Mouse (Mus musculus): ENCODE data around the gene Mast4.

The Mast4 gene

DNA sequence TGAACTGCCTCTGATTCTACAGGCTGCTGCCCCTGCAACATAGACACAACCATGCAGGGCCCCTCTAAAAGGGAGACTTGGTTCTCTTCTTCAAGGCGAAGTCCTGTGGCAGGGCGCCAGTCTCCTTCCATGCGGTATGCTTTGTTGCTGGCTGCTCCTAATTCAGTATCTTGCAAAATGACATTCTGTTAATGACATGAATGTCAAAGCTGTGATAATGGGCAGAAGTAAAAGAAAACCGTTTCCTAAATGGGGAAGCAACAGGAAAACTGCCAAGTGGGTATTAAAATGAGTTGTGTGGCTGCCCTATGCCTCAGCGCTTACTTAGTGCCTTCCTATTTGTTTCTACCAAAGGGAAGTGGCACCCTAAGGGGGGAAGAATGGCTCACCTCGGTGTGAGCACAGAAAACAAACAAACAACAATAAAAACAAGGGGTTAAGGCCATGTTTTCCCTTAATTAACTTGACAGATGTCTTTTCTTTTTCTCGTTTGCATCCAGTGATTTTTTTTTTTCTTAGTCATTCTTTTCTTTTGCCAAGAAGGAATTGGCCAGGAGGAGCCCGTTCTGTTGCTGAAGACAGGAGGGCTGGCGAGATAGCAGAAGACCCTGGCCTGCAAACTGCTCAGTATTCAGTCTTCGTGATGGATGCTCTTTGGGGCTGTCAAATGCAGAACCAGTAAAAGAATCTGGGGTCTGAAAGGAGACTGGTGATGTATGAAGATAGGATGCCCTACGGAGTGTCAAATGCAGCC, 468.1 kb downstream of the Mast4 start:
- no peak for ATAC-seq (ENCODE audit: low TSS enrichment)

DNA sequence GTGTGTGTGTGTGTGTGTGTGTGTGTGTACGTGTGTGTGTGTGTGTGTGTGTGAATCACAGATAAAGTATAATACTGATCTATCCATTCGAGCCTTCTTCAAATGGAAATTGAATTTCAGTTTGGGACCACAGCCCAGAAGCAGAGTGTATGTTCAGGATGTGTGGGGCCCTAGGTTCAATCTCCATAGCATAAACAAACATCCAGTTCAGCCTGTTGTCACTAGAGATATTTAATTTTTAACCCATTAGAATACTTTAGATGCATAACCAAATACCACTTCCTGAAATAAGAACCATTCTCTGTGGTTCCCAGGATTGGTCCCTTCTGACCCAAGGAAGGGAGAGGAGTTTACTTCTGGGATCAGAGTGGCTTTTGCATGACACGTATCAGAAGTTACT, 468.8 kb downstream of the Mast4 start:
- ATAC-seq (ENCODE audit: low TSS enrichment) = no peak

DNA sequence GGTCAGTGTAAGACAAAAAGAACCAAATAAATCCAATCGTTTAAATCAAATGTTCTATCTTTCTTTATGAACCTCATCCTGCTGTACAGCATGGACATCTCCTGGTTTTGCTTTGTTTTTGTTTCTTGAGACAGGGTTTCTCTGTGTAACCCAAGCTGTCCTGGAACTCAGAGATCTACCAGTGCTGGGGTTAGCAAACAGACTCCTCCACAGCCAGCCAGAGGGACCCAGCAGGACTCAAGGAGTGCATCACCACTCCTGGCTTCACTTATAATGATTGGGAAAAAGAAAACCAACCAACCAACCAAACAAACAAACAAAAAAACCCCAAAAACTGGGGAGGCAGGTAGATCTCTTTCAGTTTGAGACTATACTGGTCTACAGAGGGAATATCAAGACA, 469.5 kb downstream of the Mast4 start:
- no peak for ATAC-seq (ENCODE audit: low TSS enrichment)

DNA sequence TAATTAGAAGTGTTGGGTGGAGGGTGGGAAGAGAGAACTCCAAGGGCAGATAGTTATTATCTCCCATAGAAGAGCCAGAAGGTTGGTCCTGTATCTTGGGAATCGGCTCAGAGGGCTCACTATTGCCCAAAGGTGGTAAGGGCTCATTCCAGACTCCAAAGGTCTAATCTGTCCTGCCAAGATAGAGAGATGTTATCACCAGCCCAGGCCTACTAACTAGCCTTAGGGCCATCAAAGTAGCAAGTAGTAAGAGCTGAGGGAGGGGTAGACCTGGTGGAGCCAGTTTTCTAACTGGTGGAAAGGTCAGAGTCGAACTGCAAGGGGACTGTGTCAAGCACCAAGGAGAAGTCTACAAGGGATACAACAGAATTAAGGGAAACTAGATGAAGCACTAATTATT, 470.2 kb downstream of the Mast4 start:
- ATAC-seq (ENCODE audit: low TSS enrichment) = no peak

DNA sequence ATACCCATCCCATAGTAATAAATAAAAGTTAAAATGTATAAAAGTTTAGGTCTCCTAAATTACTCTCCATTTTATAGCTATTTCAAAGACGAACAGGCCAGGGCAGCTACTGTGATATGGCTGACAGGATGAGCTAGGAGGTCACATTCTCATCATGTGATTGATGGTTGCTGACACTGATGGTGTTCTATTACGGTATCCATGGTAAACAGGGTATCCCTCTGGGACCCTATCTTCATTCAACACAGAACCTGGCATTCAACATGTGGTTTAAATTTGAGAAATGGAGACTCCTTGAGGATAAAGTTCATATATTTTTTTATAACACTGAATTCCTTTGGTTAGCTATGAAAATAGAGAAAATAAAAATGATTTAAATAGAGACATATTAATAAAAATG, 471.3 kb downstream of the Mast4 start:
- no peak for ATAC-seq (ENCODE audit: low TSS enrichment)

DNA sequence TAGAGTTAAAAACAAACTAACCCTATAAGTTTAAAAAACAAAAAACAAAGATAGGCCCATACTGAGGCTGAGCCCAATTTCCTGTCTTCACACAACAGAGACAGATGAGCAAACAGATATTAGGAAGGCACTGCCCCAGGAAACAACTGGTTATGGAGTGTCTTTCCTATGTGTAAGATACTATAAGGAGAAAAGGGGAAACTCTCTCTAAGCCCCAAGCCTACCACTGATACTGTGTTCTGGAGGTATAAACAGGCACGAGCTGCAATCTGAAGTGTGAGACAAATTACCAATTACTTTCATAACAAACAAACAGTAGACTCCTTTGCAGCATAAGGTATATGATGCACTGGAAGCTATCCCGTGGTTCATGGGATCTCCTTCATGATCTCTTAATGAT, 471.9 kb downstream of the Mast4 start:
- ATAC-seq (ENCODE audit: low TSS enrichment) = no peak

DNA sequence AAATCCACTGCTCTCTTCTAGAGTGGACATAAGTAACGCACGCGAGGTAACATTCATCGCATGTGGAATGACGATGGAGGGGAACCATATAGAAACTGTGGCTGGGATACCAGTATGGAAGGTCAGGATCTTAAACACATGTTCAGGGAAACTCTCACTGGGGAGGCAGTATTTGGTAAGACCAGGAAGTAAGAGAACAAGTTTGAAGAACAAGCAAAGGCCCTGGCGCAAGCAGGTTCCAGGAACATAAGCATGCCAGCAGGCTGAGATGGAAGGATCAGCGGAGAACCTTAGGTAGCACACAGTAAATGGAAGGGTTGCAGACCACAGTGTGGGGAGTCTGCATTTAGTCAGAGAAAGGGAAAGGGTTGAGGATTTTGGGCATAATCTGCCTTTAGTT, 473.6 kb downstream of the Mast4 start:
- ATAC-seq (ENCODE audit: low TSS enrichment) = no peak

DNA sequence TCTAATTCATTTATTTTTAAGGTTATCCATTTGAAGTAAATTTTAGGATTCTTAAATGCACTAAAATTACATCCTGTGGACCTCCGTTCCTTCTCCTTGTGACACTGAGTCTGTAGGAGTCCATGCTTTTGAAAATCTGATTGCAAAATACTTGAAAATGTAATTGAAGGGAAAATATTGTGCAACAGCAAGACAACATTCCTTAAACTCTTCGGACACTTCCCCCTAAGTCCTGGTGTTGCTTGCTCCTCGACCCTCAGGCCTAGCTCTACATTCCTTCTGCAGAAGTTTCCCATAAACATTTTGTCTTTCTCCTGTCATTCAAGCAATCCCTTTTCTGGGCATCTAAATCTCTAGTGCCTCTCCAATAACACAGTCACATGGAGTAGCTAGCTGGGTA, 474.2 kb downstream of the Mast4 start:
- no peak for ATAC-seq (ENCODE audit: low TSS enrichment)

DNA sequence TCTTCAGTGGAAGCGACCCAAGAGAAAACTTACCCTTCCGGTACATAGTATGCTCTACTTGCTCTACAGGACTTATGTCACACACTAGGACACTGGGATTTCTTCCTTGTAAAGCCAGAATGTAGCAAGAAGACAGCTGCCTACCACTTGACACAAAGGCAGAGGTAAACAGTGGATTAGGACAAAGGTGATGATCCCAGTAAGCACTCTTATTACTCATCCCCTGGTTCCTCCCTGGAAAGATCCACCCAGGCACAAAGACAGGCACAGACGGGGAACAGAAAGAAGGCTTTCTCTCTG, 476.8 kb downstream of the Mast4 start:
- no peak for ATAC-seq (ENCODE audit: low TSS enrichment)

DNA sequence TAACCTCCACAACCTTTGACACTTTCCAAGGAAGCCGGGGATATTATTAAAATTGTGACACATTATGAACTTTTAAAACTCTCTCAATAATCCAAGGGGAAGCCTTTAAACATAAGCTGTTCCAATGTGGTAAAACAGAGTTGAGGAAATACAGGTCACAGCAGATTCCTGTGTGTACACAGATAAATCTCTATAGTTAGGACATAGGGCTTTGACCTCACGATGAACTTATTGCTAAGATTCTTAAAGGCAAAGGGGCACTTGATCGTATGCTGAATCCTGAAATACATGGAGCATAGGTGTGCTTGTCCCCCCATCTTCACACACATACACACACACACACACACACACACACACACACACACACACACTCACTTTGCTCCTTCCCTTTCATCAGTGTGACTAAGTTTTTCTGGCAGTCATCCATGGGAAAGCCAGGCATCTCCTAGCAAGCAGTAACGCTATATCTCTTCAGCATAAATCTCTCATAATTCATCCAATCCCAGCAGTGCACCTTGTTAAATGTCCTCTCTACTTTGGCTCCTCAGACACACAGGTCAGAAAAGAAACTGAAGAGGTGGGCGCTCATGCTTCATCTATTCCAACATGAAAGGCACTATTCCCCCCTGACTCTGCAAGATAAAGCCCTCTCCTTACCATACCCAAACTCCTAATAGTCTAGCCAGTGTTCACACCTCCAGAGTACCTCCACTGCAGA, 477.3 kb downstream of the Mast4 start:
- no peak; the same call in 1 of the 2 replicates for ATAC-seq (ENCODE audit: low TSS enrichment)

DNA sequence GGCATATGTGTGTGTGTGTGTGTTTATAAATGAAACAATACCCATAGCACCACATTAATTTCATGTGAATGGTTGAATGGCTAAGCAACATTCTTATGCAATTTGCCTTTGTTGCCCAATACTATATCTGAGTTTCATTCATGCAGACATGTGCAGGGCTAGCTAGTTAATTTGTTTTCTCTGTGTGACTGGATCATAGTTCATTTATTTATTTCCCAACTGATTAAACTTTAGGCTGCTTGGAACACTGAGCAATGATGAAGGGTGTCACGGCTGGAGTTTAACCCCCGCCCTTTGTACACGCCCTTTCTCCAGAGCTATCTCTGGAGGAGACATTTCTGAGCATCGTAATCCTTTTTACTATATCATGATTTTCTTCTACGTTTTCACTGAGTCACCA, 481.4 kb downstream of the Mast4 start:
- no peak for ATAC-seq (ENCODE audit: low TSS enrichment)

DNA sequence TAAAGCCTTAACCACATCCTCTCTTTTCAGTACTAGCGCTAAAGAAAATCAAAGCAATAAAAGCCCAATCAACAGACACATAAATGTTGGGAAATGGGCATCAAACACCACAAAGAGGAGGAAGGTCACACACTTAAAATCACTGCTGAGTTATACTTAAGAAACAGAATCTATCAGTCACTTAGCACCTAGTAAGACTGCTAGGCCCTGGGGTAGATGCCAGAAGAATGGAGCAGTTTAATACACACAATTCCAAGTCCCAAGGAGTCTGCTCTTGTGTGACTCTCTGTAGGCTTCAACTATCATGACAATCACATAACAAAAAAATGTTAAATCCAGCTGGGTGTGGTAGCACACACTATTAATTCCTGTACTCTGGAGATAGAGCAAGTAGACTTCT, 483.0 kb downstream of the Mast4 start:
- no peak for ATAC-seq (ENCODE audit: low TSS enrichment)

DNA sequence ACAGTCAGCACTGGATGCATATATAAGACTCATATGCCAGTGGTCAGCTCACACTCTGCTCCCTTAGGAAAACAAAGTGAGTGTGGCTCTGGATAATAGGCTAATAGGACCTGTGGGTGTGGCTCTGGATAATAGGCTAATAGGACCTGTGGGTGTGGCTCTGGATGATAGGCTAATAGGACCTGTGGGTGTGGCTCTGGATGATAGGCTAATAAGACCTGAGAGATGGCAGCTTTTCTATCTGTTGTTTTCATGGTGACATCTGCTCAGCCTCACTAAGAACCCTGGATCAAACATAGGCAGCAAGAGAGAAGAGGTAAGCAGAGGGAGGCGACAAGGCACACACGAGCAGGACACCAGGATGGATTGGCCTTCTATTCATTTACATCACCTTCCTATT, 483.7 kb downstream of the Mast4 start:
- no peak for ATAC-seq (ENCODE audit: low TSS enrichment)

DNA sequence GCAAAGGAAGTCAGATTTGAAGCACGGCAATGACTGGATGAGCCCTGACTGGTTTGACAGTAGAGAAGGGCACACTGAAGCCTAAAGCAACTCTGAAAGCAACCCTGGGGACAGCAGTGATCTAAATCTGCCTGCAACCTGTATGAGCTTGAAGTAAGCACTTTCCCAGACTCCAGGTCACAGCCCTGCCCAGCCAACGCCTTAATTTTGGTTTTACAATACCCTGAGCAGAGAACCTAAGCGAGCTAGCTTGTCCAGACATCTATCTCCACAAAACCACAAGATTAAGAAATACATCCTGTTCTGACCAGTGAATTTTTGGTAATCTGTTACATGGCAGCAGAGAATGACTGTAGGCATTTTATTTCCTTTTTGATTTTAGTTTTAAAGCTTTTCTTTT, 485.2 kb downstream of the Mast4 start:
- ATAC-seq (ENCODE audit: low TSS enrichment) = no peak

DNA sequence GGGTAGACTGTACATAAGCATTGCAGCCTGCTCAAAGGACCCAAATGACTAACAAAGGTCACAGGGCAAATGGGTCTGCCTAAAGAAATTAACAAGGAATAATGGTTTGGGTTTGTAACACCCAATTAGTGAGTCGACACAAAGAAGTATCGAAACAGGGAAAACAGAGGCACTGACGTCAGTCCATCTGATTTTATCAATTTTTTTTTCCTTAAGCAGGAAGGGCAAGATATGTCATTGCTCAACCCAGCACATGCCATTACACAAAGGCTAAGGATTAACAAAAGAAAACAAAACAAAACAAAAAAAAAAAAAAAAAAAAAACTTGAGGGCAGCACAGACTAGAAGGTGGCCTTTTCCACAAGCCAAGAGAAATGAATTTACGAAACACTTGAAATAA, 487.8 kb downstream of the Mast4 start:
- ATAC-seq (ENCODE audit: low TSS enrichment) = no peak

DNA sequence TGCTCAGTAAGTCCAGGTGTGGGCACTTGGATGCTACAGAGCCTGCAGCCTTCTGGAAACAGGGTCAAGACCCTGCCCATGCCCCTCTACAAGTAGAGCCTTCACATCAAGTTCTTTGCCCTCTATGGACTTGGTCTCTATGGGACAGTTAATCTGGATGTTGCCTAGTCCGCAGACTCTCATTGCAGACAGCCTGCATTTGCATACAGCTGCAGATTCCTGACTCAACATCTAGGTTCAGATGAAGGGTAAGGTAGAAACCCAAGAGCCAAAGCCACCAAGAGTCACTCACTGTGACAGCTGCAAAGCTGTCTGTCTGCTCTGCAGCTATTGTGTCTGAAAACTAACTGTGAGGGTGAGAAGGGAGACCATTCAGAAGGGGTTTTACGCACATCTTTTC, 491.6 kb downstream of the Mast4 start:
- ATAC-seq (ENCODE audit: low TSS enrichment) = no peak

DNA sequence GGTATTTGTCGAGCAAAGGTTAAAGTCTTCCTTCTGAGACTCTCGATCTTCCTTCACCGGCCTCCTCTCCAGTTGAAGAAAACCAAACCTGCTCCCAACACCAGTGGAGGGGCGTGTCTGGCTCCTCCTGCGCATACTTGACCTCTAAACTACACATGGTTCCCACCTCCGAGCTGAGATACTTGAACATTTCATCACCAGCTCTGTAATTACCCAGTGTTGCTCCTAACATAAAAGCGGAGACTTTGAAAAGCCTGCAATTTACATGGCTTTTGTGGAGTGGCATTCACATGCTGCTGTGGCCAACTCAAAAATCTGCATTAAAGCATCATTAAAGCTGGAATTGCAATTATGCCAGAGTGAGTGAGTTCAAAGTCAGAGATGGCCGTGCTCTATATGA, 492.1 kb downstream of the Mast4 start:
- ATAC-seq (ENCODE audit: low TSS enrichment) = no peak

DNA sequence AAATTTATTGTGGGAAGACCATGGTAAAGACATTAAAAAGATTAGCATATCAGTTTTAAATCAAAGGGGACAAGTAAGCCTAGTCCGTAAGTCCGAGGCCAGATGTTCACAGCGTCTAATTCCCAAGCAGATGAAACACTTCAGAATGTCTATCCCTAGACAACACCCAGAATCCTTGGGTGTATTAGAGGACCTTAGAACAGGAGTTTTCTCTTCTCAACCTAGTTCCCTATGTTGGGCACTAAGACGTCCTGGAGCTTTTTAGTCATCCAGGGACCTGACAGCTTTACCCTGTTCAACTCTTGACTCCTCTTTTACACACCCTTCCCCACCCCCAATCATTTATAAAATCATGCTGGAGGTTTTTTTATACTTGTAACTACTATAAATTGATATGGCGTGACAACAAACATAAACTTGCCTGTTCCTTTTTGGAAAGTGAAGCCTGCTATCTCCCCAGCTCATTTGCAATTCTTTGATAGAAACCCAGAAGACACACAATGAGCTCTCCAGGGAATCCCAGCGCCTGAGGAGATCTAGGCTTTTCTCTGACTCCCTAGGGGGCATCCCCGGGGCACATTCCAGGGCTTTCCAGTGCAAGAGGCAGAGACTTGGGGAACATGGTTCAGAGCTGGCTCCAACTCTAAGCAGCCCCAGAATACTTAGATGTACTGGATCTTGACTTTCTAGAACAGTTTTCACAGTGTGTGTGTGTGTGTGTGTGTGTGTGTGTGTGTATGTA, 494.4 kb downstream of the Mast4 start:
- ATAC-seq (ENCODE audit: low TSS enrichment) = no peak

DNA sequence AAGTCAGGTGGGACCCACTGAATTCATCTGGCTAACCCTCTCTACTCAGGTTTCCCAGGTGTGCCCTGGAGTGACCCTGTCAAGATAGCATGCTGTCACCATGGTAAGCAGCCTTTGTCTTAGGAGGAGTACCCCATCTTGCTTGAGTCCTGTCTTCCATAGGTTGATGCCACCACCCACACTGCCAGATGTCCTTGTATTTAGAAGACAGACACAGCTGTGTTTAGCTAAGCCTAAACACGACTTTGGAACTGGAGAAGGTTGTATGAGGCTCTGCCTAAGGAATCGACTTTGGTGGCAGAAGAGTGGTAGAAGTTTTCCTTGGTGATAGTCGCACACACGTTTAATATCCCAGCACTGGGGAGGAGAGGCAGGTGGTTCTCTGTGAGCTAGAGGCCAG, 496.9 kb downstream of the Mast4 start:
- peak; percentile 66 for ATAC-seq (ENCODE audit: low TSS enrichment)

DNA sequence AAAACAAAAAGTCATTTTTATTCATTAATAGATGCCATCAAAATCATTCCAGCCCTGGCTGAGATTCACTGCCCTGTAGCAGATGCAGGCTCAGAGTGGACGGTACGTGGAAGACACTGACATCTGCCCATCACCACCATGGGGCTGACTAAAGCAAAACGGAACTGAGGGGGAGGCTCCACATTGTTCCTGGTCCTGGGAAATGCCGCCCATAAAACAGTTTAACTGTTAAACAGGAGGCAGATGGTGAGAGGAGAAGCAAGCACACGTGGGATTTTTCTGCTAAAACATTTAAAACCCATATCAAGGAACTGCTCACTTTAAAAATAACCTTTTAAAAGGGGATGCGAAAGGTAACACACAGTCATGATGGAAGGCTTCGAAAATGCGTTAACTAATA, 499.0 kb downstream of the Mast4 start:
- ATAC-seq (ENCODE audit: low TSS enrichment) = peak; percentile 88

DNA sequence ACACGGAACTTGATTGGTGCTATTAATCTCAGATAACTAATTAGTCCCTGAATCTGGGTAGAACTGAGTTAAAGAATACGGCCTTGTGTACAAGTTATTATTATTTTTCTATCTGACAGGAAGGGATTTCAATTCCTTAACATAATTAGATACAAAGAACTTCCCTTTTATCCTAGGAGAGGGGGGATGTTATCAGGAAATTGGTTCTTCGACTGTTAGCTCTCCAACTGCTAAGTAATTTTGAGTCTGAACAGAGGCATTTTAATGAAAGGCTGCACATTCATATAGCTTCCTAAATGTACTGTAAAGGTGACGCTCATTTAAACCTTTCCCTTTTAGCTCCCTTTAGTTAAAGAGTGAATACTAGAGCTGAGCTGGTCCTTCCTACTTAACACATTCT, 516.0 kb downstream of the Mast4 start:
- ATAC-seq (ENCODE audit: low TSS enrichment) = no peak

DNA sequence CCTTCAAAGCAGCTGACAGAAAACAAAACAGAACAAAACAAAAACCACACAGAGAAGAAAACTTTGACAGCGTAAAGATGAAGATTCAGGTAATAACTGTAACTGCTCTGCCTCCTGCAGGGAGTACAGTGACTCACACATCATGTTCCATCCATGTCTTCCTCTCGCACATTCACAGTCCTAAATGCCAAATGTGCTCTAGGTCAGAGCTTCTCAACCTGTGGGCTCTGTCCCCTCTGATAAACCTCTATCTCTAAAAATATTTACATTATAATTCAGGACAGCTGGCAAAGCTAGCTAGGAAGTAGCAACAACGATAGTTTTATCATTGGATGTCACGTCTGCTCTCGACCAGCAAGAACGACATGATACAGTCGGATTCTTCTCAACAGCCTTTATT, 517.6 kb downstream of the Mast4 start:
- ATAC-seq (ENCODE audit: low TSS enrichment) = no peak

DNA sequence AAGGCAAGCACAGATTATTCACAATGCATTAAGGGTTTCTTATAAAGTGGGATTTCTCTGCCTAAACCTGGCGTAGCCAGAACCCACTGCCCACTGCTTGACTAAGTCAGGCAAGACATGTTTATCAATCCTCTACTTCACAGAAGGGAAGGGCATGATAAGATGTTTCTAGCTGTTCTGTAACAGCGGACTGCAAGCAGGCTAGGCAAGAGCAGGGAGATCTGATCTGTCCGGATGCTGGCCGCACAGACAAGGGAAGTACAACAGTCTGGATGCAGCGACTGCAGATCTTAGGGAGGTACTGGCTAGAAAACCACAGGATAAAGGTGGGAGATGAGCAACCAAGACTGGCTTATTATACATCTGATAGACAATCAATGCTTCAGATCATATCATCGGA, 519.1 kb downstream of the Mast4 start:
- ATAC-seq (ENCODE audit: low TSS enrichment) = no peak
